Mouse (Mus musculus) ES-E14 (cell line): ENCODE data around the gene Dlg4. TPM values are rescaled to one million over a fixed set of nuclear protein-coding genes. Genes with fewer than 3 reads are reported as not detected.

Source experiments
- DNase-seq: peaks from one replicate; pipeline ENCODE4 v3.0.0-alpha.2; 2013; ENCODE audit warnings: low read depth, low spot score
- H3K27ac ChIP-seq: 2 replicates; pipeline ENCODE4 v1.5.1; 2012; ENCODE audit warnings: low read depth, mild to moderate bottlenecking, low read length, moderate library complexity, mixed read lengths; ENCODE audit not compliant: poor library complexity, insufficient read depth, severe bottlenecking
- H3K36me3 ChIP-seq: 2 replicates; pipeline ENCODE4 v1.6.1; 2012; ENCODE audit warnings: mild to moderate bottlenecking, low read length, moderate library complexity, mixed read lengths; ENCODE audit not compliant: control insufficient read depth, poor library complexity, insufficient read depth, severe bottlenecking
- H3K4me1 ChIP-seq, 2 experiments: fragments of 150-350 bp in 1 of 2; sonication (generic) in 1 of 2; 2 replicates each; pipeline ENCODE4 v1.6.1; 2012; ENCODE audit warnings: low read length in 2 of 2, mild to moderate bottlenecking in 1 of 2, mixed read lengths in 1 of 2; ENCODE audit not compliant: control insufficient read depth in 2 of 2, insufficient read depth in 2 of 2, poor library complexity in 1 of 2
- H3K4me3 ChIP-seq, 2 experiments: fragments of 150-350 bp in 1 of 2; sonication (generic) in 1 of 2; 2 replicates each; pipeline ENCODE4 v1.5.1; 2012; ENCODE audit warnings: low read length in 2 of 2, low read depth in 1 of 2, mild to moderate bottlenecking in 1 of 2, mixed read lengths in 1 of 2; ENCODE audit not compliant: insufficient read depth in 1 of 2, poor library complexity in 1 of 2, severe bottlenecking in 1 of 2
- H3K9ac ChIP-seq: 2 replicates; pipeline ENCODE4 v1.6.1; 2012; ENCODE audit warnings: low read depth, mild to moderate bottlenecking, low read length, mixed read lengths; ENCODE audit not compliant: poor library complexity, insufficient read depth, severe bottlenecking
- H3K9me3 ChIP-seq: fragments of 150-350 bp; sonication (generic); 2 replicates; pipeline ENCODE4 v1.6.1; 2012; ENCODE audit warnings: low read depth, mild to moderate bottlenecking, low read length; ENCODE audit not compliant: control insufficient read depth, insufficient read depth
- CHD2 ChIP-seq: IDR thresholded peaks from 2 replicates; pipeline ENCODE4 v1.6.1; 2014; ENCODE audit warnings: mild to moderate bottlenecking, low read depth, low read length, inconsistent platforms
- HCFC1 ChIP-seq: IDR thresholded peaks from 2 replicates; pipeline ENCODE4 v1.6.1; 2012; ENCODE audit warnings: low read length, inconsistent platforms, borderline replicate concordance; ENCODE audit not compliant: insufficient read depth
- MAFK ChIP-seq: IDR thresholded peaks from 2 replicates; pipeline ENCODE4 v1.6.1; 2014; ENCODE audit warnings: mild to moderate bottlenecking, low read depth, low read length, inconsistent platforms; ENCODE audit not compliant: insufficient read depth
- ZC3H11A ChIP-seq: IDR thresholded peaks from 2 replicates; pipeline ENCODE4 v1.6.1; 2012; ENCODE audit warnings: low read depth, mild to moderate bottlenecking, inconsistent platforms, low read length, borderline replicate concordance
- ZNF384 ChIP-seq: IDR thresholded peaks from 2 replicates; pipeline ENCODE4 v1.6.1; 2012; ENCODE audit warnings: low read depth, low read length, inconsistent platforms
- in situ Hi-C, 2 experiments: fragments of 600-800 bp; cut with MboI; formaldehyde crosslinking; loops; one replicate each; pipeline ENCODE4 v1.15.1; 2025; ENCODE audit warnings: low sequenced_read_pairs in 2 of 2, inconsistent platforms in 1 of 2; ENCODE audit not compliant: unreplicated experiment in 2 of 2
- total RNA-seq: library from RNA; depleted of rRNA; stranded (reverse); fragments of 300-350 nt; gene quantifications from 2 replicates; pipeline ENCODE4 v1.2.3, GENCODE M21; 2012; rRNA removed

The Dlg4 gene
- total RNA-seq = 10.8 and 11.4 TPM in 2 replicates

- peaks cover 11% of the 10 kb centered on the region for H3K36me3 ChIP-seq
- in situ Hi-C loops = no loop called here
- TF ChIP-seq CHD2 (no peak), MAFK (no peak), ZC3H11A (no peak), ZNF384 (no peak), HCFC1 (no peak)
- no peaks in the 10 kb centered on the region for H3K9me3 ChIP-seq
- DNase-seq = no peak
- H3K4me1 ChIP-seq = peaks cover 0 to 20% of the 10 kb centered on the region in 2 experiments; a peak in 1 of 4 replicates
- H3K9ac ChIP-seq = no peak within 1 kb of the TSS
- H3K27ac ChIP-seq = no peak within 1 kb of the TSS
- no peak within 1 kb of the TSS for H3K4me3 ChIP-seq
Observed at GRCm38 (mm10) chr11:70016669-70017068, at the start of gene Dlg4. TSS of gene Dlg4 (plus strand) at chr11:70016942.

- Histone ChIP-seq H3K9me3 (no peaks in the 10 kb centered on the region), H3K4me3 (no peak overlapping the region), H3K9ac (no peak overlapping the region), H3K4me1 (peaks cover 0 to 8% of the 10 kb centered on the region in 2 experiments; a peak in 1 of 4 replicates), H3K27ac (no peak overlapping the region), H3K36me3 (peaks cover 15% of the 10 kb centered on the region; the same call in 1 of the 2 replicates)
- DNase-seq = no peak
- in situ Hi-C loops = no loop called here
- no peak for TF ChIP-seq ZNF384
- TF ChIP-seq CHD2 = no peak
- TF ChIP-seq HCFC1 = no peak
- no peak for TF ChIP-seq MAFK
- no peak for TF ChIP-seq ZC3H11A
Observed at GRCm38 (mm10) chr11:69968793-69969192, 47.9 kb upstream of the Dlg4 start.

GRCm38 (mm10) chr11:69970222-69970621, 46.5 kb upstream of the Dlg4 start:
- no peak overlapping the region for H3K27ac ChIP-seq
- peaks cover 23% of the 10 kb centered on the region for H3K36me3 ChIP-seq

DNA sequence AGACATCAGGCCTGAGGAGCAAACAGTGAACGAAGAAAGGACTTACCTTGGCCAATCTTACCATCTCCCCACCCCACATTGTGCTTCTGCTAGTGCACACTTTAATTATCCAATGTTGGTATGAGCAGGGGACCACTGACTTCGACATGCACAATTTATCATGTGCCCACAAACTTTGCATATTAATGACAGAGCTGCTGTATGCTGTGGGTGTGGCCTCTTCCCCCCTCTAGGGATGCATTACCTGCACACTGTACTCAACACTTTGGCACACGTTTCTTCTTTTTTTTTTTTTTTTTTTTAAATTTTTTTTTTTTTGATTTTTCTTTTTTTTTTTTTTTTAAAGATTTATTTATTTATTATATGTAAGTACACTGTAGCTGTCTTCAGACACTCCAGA, 46.0 kb upstream of the Dlg4 start:
- Histone ChIP-seq H3K9me3 (no peaks in the 10 kb centered on the region), H3K36me3 (peaks cover 26% of the 10 kb centered on the region), H3K4me3 (no peak overlapping the region), H3K4me1 (peaks cover 0 to 6% of the 10 kb centered on the region in 2 experiments; a peak in 1 of 4 replicates), H3K9ac (no peak overlapping the region), H3K27ac (no peak overlapping the region)
- in situ Hi-C loops = no loop called here
- peak; percentile 53; the same call in 1 of the 2 replicates for TF ChIP-seq ZNF384
- TF ChIP-seq HCFC1 = no peak
- TF ChIP-seq ZC3H11A = no peak
- TF ChIP-seq MAFK = no peak
- no peak for TF ChIP-seq CHD2
- DNase-seq = no peak

More at GRCm38 (mm10) chr11:69970222-69970621, 46.5 kb upstream of the Dlg4 start:
- H3K9ac ChIP-seq = no peak overlapping the region
- no peak overlapping the region for H3K4me3 ChIP-seq
- H3K4me1 ChIP-seq = peaks cover 0 to 6% of the 10 kb centered on the region in 2 experiments; a peak in 1 of 4 replicates
- no peaks in the 10 kb centered on the region for H3K9me3 ChIP-seq
- no peak for TF ChIP-seq MAFK
- no peak for TF ChIP-seq CHD2
- TF ChIP-seq ZC3H11A = no peak
- TF ChIP-seq ZNF384 = no peak
- TF ChIP-seq HCFC1 = no peak
- in situ Hi-C loops = no loop called here
- DNase-seq = no peak

- H3K9me3 ChIP-seq = no peaks in the 10 kb centered on the region
- H3K4me3 ChIP-seq = no peak overlapping the region
- TF ChIP-seq ZNF384 = no peak
- TF ChIP-seq HCFC1 = no peak
- TF ChIP-seq CHD2 = no peak
- no peak for TF ChIP-seq ZC3H11A
- TF ChIP-seq MAFK = no peak
- no peak overlapping the region for H3K9ac ChIP-seq
- DNase-seq = no peak
- no peak overlapping the region for H3K27ac ChIP-seq
- H3K4me1 ChIP-seq = no peaks in the 10 kb centered on the region
- in situ Hi-C loops = no loop called here
- peaks cover 21% of the 10 kb centered on the region for H3K36me3 ChIP-seq
Observed at GRCm38 (mm10) chr11:69974907-69975306, 41.8 kb upstream of the Dlg4 start.
